Mouse (Mus musculus) frontal cortex, postnatal 25 days (tissue): ENCODE results near the gene Gm14743.
"Not testable (repeated sequence)": the region's sequence is repeated elsewhere in the genome, so short reads cannot be mapped to it uniquely, and the experiment has no call there.

Experiments
- DNase-seq, 2 experiments: peaks; one replicate each; pipeline ENCODE4 v3.0.0; 2022; ENCODE audit warnings: low spot score in 2 of 2

Gm14743 gene

DNA sequence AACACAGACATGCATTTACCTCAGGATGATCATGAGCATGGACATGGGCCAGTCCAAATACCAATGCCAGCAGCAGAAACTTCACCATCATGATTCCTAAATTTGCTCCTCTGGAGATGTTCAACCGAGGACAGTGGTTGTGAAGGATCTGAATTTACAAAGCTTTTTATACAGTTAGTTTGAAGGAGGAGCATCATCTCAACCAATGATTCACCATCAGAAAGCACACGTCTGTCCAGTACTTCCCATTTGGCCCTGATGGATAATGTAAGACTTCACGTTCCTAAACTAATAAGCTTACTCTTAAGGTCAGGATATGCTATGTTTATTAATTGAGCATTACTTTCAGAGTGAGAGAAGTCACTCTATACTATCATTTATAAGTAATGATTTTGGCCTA, at the start of gene Gm14743:
TSS of gene Gm14743 (minus strand) at position 101 of the 400 bp plus-strand sequence.
- not testable (repeated sequence) for DNase-seq

DNA sequence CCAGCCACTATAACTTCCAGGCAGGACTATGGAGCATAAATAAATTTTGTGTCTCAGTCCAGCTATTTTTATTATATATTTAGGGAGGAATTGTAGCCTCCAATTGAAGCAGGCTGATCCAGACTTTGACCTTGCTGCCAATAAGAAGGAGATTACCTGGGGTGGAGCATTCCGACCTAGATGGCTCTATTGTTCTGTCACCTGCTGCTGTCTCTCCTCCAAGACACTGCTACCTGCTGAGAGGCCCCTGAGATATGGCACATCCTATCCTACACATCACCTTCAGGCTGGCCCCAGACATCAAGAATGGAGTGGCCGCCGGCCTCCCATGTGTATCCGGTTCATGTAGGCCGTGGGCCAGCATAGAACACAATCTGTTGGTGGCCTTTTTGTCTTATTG, 42.9 kb downstream of the Gm14743 start:
- no peak for DNase-seq

DNA sequence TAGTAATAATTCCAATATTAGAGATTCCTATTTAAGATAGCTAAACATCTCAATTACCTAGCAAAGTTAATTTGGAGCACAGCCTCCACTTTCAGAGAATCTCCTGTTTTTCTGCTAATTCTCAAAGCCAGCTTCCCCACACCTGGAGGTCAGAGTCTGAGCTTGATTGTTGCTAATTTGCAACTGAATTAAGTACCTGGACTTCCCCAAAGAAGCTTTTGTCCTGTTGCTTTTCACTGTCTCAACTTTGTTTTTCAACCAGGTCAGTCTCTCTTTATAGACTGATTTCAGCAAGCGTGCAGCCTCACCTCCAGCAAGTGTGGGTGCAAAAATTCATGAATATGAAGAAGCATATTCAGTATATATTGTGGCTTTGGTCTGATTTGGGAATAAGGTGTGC, 43.5 kb downstream of the Gm14743 start:
- not testable (repeated sequence) for DNase-seq
